Mouse (Mus musculus) testis, adult 2 months (tissue): ENCODE measurements around the gene 1700020L24Rik.

Experiments
- CTCF ChIP-seq: fragments of 200-500 bp; IDR thresholded peaks from 2 replicates; pipeline ENCODE4 v1.5.1; 2012; ENCODE audit warnings: low read depth, mild to moderate bottlenecking, inconsistent platforms, low read length, moderate library complexity; ENCODE audit not compliant: control insufficient read depth, insufficient read depth, insufficient replicate concordance
- POLR2A ChIP-seq: fragments of 200-500 bp; IDR thresholded peaks from 2 replicates; pipeline ENCODE4 v1.6.1; 2012; ENCODE audit warnings: low read depth, mild to moderate bottlenecking, inconsistent platforms, low read length, moderate library complexity; ENCODE audit not compliant: control insufficient read depth

DNA sequence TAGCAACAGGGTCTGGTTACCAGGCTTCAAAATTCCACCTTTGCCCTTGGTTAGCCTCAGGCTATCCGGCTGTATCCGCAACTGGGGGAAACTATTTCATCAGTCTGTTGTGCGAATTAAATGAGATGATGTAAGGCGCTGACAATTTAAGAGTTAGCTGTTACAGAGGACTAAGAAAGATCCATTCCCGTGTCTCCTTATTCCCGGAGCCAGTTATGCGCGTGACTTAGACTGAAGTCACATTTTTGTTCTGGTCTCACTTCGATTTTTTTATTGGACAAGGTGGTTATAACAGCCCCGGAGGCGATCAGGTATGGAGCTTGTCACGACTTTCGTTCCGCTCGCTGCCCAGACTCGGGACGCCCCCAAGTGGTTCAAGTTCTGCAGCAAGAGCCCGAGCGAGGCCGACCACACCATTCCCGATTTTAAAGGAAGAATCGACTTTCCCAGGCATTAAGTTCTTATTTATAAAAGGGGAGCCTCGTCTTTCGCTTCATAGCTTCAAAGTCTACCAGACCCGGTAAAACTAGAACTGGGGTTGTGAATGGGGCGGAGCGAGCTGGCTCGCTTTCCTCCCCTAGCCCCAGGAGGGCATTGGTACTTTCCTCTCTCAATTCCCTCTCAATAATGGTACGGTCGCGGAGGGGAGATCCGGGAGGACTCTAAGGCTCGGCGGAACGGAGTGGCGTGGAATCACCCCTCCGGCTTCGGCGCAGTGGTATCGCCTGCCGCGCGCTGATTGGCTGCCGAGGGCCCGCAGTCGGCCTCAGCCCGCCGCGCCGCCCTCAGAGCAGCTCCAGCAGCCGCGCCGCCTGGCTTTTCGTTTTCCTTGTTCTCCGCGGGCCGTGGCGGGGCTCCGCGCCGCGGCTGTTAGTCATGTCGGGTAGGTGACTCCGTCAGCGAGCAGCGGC lies 35.1 kb downstream of the 1700020L24Rik start, which contains the start of gene Taf15:
- TF ChIP-seq POLR2A = peak; percentile 93
- TF ChIP-seq CTCF = peak; percentile 35; the same call in 1 of the 2 replicates
